Mouse (Mus musculus) gonadal fat pad, adult 2 months (tissue): Measurements from ENCODE around the gene Bag1. TPM values are rescaled to one million over a fixed set of nuclear protein-coding genes. Genes with fewer than 3 reads are reported as not detected.
A peak's percentile ranks its signal among the peaks of the same experiment; 100 is the strongest.
"Not testable (repeated sequence)": the region's sequence is repeated elsewhere in the genome, so short reads cannot be mapped to it uniquely, and the experiment has no call there.

Experiments
- DNase-seq: peaks from one replicate; pipeline ENCODE4 v3.0.0-alpha.2; 2012; ENCODE audit warnings: low read depth
- polyA plus RNA-seq: library from polyadenylated mRNA; depleted of rRNA; stranded (reverse); fragments of >200 nt; gene quantifications from 2 replicates; pipeline ENCODE4 v1.2.3, GENCODE M21; 2012

Gene Bag1
- polyA plus RNA-seq, 1 experiment = 123 TPM

- peak; percentile 47 for DNase-seq
These were observed 11.8 kb downstream of the Bag1 start for GRCm38 (mm10) chr4:40936175-40936839.

- DNase-seq = not testable (repeated sequence)
These were observed 13.7 kb downstream of the Bag1 start for GRCm38 (mm10) chr4:40934369-40934768.

GRCm38 (mm10) chr4:40933694-40934093, 14.4 kb downstream of the Bag1 start:
- DNase-seq = no peak

- DNase-seq = no peak
These were observed 19.0 kb downstream of the Bag1 start for GRCm38 (mm10) chr4:40929046-40929445.

- DNase-seq = no peak
These were observed 22.5 kb downstream of the Bag1 start for GRCm38 (mm10) chr4:40925568-40925967.

GRCm38 (mm10) chr4:40923087-40923651, 24.9 kb downstream of the Bag1 start:
- DNase-seq = no peak

GRCm38 (mm10) chr4:40921288-40921687, 26.8 kb downstream of the Bag1 start:
- no peak for DNase-seq

- no peak for DNase-seq
These were observed 27.5 kb downstream of the Bag1 start for GRCm38 (mm10) chr4:40920576-40920975.

GRCm38 (mm10) chr4:40919785-40920184, 28.3 kb downstream of the Bag1 start, which contains the start of gene Spink4:
Gene Spink4, plus strand, starts transcription at chr4:40920052.
- no peak for DNase-seq

GRCm38 (mm10) chr4:40916592-40917155, 31.4 kb downstream of the Bag1 start:
- no peak for DNase-seq

- DNase-seq = no peak
These were observed 32.1 kb downstream of the Bag1 start for GRCm38 (mm10) chr4:40915947-40916346.

GRCm38 (mm10) chr4:40914287-40914867, 33.7 kb downstream of the Bag1 start:
- DNase-seq = no peak

- DNase-seq = peak; percentile 60
These were observed 39.7 kb downstream of the Bag1 start for GRCm38 (mm10) chr4:40908261-40908969.

- DNase-seq = no peak
These were observed 41.8 kb downstream of the Bag1 start for GRCm38 (mm10) chr4:40906298-40906697.

- no peak for DNase-seq
These were observed 47.5 kb downstream of the Bag1 start for GRCm38 (mm10) chr4:40900612-40901011.

GRCm38 (mm10) chr4:40900071-40900470, 48.0 kb downstream of the Bag1 start:
- DNase-seq = no peak

- no peak for DNase-seq
These were observed 48.8 kb downstream of the Bag1 start for GRCm38 (mm10) chr4:40899264-40899663.

GRCm38 (mm10) chr4:40898476-40899044, 49.5 kb downstream of the Bag1 start:
- no peak for DNase-seq

- DNase-seq = no peak
These were observed 52.4 kb downstream of the Bag1 start for GRCm38 (mm10) chr4:40895646-40896045.

- no peak for DNase-seq
These were observed 53.0 kb downstream of the Bag1 start for GRCm38 (mm10) chr4:40895118-40895517.

GRCm38 (mm10) chr4:40891206-40891605, 56.9 kb downstream of the Bag1 start:
- no peak for DNase-seq

GRCm38 (mm10) chr4:40889983-40890382, 58.1 kb downstream of the Bag1 start:
- no peak for DNase-seq
